Mouse (Mus musculus) midbrain, postnatal 0 days (tissue): ENCODE results near the gene Ralgps1. TPM values are rescaled to one million over a fixed set of nuclear protein-coding genes. Genes with fewer than 3 reads are reported as not detected.

Source experiments
- ATAC-seq: fragments of 200-750 bp; cut with Nextera tagmentation; 2 replicates; pipeline ENCODE4 v1.8.0; 2017; ENCODE audit warnings: moderate number of reproducible peaks, mild to moderate bottlenecking, moderate TSS enrichment, moderate library complexity; ENCODE audit not compliant: low FRiP score
- DNase-seq: peaks from one replicate; pipeline ENCODE4 v3.0.0-alpha.2; 2015; ENCODE audit warnings: low spot score
- H3K27ac ChIP-seq: fragments of 300-500 bp; sonication (generic); 2 replicates; pipeline ENCODE4 v1.5.1; 2014; ENCODE audit warnings: low read depth, mild to moderate bottlenecking, low read length, mixed read lengths
- H3K27me3 ChIP-seq: fragments of 300-500 bp; sonication (generic); 2 replicates; pipeline ENCODE4 v1.6.1; 2014; ENCODE audit warnings: low read length, control low read depth, mixed read lengths; ENCODE audit not compliant: insufficient read depth
- H3K36me3 ChIP-seq: fragments of 300-500 bp; sonication (generic); 2 replicates; pipeline ENCODE4 v1.6.1; 2014; ENCODE audit warnings: low read length, control low read depth, mixed read lengths; ENCODE audit not compliant: insufficient read depth
- H3K4me1 ChIP-seq: fragments of 300-500 bp; sonication (generic); 2 replicates; pipeline ENCODE4 v1.6.1; 2014; ENCODE audit warnings: mild to moderate bottlenecking, control low read depth, antibody characterized with exemption, low read length, mixed read lengths; ENCODE audit not compliant: insufficient read depth
- H3K4me2 ChIP-seq: fragments of 300-500 bp; sonication (generic); 2 replicates; pipeline ENCODE4 v1.6.1; 2014; ENCODE audit warnings: low read depth, mild to moderate bottlenecking, low read length, mixed read lengths; ENCODE audit not compliant: poor library complexity, severe bottlenecking
- H3K4me3 ChIP-seq: fragments of 300-500 bp; sonication (generic); 2 replicates; pipeline ENCODE4 v1.5.1; 2014; ENCODE audit warnings: low read depth, mild to moderate bottlenecking, low read length, moderate library complexity
- H3K9ac ChIP-seq: fragments of 300-500 bp; sonication (generic); replicated peaks from 2 replicates; pipeline ENCODE4 v1.6.1; 2014; ENCODE audit warnings: mild to moderate bottlenecking, low read length, moderate library complexity, mixed read lengths; ENCODE audit not compliant: poor library complexity, severe bottlenecking
- H3K9me3 ChIP-seq: fragments of 300-500 bp; sonication (generic); 2 replicates; pipeline ENCODE4 v1.6.1; 2016; ENCODE audit warnings: low read length, control low read depth
- CTCF ChIP-seq: IDR thresholded peaks from 2 replicates; pipeline ENCODE4 v1.5.1; 2016; ENCODE audit warnings: antibody characterized with exemption, mild to moderate bottlenecking
- WGBS: fragments of 180-500 bp; shearing (Covaris S2); extraction: QIAGEN DNeasy Blood & Tissue Kit; methylation state at CpG from one replicate; pipeline ENCODE4 v1.1.7; 2014; 5-methylcytosine and 5-hydroxymethylcytosine counted together
- polyA plus RNA-seq: library from polyadenylated mRNA; unstranded; fragments of >200 nt; fragmentation: Nextera tagmentation; extraction: Ambion mirVana; gene quantifications from 2 replicates; pipeline ENCODE4 v1.2.1, GENCODE M21; 2015
- total RNA-seq: library from RNA; depleted of rRNA; stranded (reverse); fragments of >200 nt; gene quantifications from 2 replicates; pipeline ENCODE4 v1.2.3, GENCODE M21; 2014

Gene Ralgps1
- total and polyA plus RNA-seq, 2 experiments from 2014 or later, result 26.4 to 74.6 TPM

DNA sequence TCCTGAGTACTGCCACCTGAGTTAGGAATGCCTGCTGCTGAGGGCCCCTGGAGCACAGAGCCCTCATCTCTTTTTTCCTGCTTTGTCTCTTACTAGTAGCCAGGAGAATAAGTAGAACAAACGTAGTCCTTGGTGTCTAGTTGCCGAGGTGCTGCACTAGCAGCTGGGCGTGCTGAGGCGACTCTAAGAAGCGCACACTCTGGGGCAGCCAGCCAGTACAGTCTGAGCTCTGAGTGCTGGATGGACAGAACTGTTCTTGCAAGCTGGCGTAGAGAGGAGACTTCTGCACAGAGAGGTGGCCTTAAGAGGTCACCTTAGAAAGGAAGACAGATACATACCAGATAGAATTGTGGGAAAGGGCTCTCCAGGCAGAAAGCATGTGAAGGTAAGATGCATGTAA lies 151.0 kb downstream of the Ralgps1 start:
- Histone ChIP-seq H3K27ac (no peak overlapping the region), H3K27me3 (no peaks in the 10 kb centered on the region), H3K9me3 (no peaks in the 10 kb centered on the region), H3K4me3 (no peak overlapping the region), H3K4me1 (peaks cover 12% of the 10 kb centered on the region; the same call in 1 of the 2 replicates), H3K9ac (no peak overlapping the region), H3K36me3 (0 out of 2 replicates have a peak, but pooled peaks cover 5% of the 10 kb centered on the region), H3K4me2 (no peak overlapping the region)
- TF ChIP-seq CTCF, result no peak
- 76% methylated on average over 6 of the region's 6 CpGs for WGBS
- ATAC-seq (no peak), DNase-seq (peak; percentile 35)

- 0 out of 2 replicates have a peak, but pooled peaks cover 5% of the 10 kb centered on the region for H3K36me3 ChIP-seq
- H3K27me3 ChIP-seq, result no peaks in the 10 kb centered on the region
- ATAC-seq (no peak), DNase-seq (no peak)
- peaks cover 12% of the 10 kb centered on the region; the same call in 1 of the 2 replicates for H3K4me1 ChIP-seq
- no peak for TF ChIP-seq CTCF
- 87% methylated on average over 4 of the region's 4 CpGs for whole genome bisulfite sequencing
- H3K4me2 ChIP-seq, result no peak overlapping the region
- H3K9me3 ChIP-seq, result no peaks in the 10 kb centered on the region
- no peak overlapping the region for H3K9ac ChIP-seq
- no peak overlapping the region for H3K27ac ChIP-seq
- H3K4me3 ChIP-seq, result no peak overlapping the region
Measured at GRCm38 (mm10) chr2:33219637-33220036, 151.6 kb downstream of the Ralgps1 start.

DNA sequence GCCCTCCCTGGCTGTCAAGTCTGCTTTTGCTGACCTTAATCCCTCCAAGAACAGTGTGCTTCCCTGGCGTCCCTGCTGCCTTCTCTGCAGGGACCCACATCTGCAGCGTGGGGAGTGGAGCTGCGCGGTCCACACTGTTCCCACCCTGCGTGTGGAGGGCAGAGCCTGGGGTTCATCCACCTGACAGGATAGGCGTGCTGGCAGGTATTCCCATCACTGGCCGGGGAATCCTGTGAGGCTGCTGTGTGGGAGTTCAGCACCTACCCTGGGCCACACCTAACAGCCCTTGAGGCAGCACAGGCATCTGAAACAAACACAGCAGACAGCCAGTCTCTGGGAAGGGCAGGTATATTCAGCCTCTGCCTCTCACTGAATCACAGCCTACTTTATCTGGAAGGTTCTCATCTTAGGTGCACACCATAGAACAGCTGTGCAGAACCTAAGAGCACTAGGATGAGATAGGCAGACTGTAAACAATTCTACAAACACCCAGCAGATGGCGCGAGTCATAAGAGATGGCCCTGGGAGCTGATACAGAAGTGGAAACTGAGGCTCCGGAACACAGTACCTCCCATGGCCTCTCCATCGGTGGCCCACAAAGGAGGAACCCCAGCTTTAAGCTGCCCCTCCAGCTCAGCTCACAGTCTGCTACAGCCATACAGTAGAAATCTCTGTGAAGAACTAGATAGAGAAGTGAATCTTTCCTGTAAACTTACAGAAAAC lies 152.2 kb downstream of the Ralgps1 start:
- no peaks in the 10 kb centered on the region for H3K27me3 ChIP-seq
- no peak overlapping the region for H3K4me2 ChIP-seq
- peak; percentile 53 for DNase-seq
- peaks cover 12% of the 10 kb centered on the region; the same call in 1 of the 2 replicates for H3K4me1 ChIP-seq
- no peak overlapping the region for H3K27ac ChIP-seq
- peak; percentile 68 for TF ChIP-seq CTCF
- WGBS, result 56% methylated on average over 11 of the region's 11 CpGs
- H3K36me3 ChIP-seq, result 0 out of 2 replicates have a peak, but pooled peaks cover 5% of the 10 kb centered on the region
- no peak overlapping the region for H3K9ac ChIP-seq
- no peaks in the 10 kb centered on the region for H3K9me3 ChIP-seq
- no peak overlapping the region for H3K4me3 ChIP-seq
- no peak for ATAC-seq

DNA sequence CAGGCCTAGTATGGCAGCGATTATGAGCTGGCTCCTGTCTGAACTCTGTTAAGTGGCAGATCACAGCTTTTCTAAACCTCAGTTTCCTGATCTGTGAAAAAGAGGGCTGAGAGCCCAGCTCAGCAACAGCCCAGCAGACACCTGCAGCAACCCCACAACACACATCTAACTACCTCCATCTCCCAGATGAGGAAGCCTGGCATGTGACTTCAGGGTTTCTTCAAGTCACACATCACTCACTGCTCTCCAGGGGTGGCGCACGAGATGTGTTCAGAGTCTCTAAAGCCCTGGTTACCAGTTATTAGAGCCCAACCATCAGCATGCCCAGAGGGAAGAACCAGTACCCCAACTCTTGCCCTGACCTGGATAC lies 153.9 kb downstream of the Ralgps1 start:
- WGBS, result 37% methylated on average over 3 of the region's 3 CpGs
- H3K9ac ChIP-seq, result no peak overlapping the region
- 0 out of 2 replicates have a peak, but pooled peaks cover 3% of the 10 kb centered on the region for H3K36me3 ChIP-seq
- H3K4me1 ChIP-seq, result peaks cover 12% of the 10 kb centered on the region; the same call in 1 of the 2 replicates
- no peak for TF ChIP-seq CTCF
- H3K4me3 ChIP-seq, result no peak overlapping the region
- no peak for DNase-seq
- no peak overlapping the region for H3K4me2 ChIP-seq
- H3K9me3 ChIP-seq, result no peaks in the 10 kb centered on the region
- H3K27me3 ChIP-seq, result no peaks in the 10 kb centered on the region
- ATAC-seq, result no peak
- no peak overlapping the region for H3K27ac ChIP-seq

GRCm38 (mm10) chr2:33216645-33217424 lies 154.5 kb downstream of the Ralgps1 start:
- no peak overlapping the region for H3K4me3 ChIP-seq
- peaks cover 12% of the 10 kb centered on the region; the same call in 1 of the 2 replicates for H3K4me1 ChIP-seq
- H3K9me3 ChIP-seq, result no peaks in the 10 kb centered on the region
- no peaks in the 10 kb centered on the region for H3K27me3 ChIP-seq
- WGBS, result 18% methylated on average over 18 of the region's 18 CpGs
- H3K27ac ChIP-seq, result no peak overlapping the region
- peak overlapping the region; percentile 32 for H3K4me2 ChIP-seq
- ATAC-seq, result no peak
- DNase-seq, result no peak
- H3K36me3 ChIP-seq, result no peaks in the 10 kb centered on the region
- no peak for TF ChIP-seq CTCF
- no peak overlapping the region for H3K9ac ChIP-seq
